Mouse (Mus musculus) midbrain, embryonic 14.5 days (tissue): ENCODE results near the gene Bach2. TPM values are rescaled to one million over a fixed set of nuclear protein-coding genes. Genes with fewer than 3 reads are reported as not detected.

Experiments used
- ATAC-seq: fragments of 200-750 bp; cut with Nextera tagmentation; 2 replicates; pipeline ENCODE4 v1.8.0; 2017; ENCODE audit warnings: moderate number of reproducible peaks, moderate library complexity; ENCODE audit not compliant: low FRiP score, low TSS enrichment
- DNase-seq: peaks from one replicate; pipeline ENCODE4 v3.0.0-alpha.2; 2015
- H3K27ac ChIP-seq: fragments of 300-500 bp; sonication (generic); replicated peaks from 2 replicates; pipeline ENCODE4 v1.5.1; 2014; ENCODE audit warnings: mild to moderate bottlenecking, low read depth, low read length, moderate library complexity
- H3K27me3 ChIP-seq: fragments of 300-500 bp; sonication (generic); 2 replicates; pipeline ENCODE4 v1.6.1; 2014; ENCODE audit warnings: low read length, control low read depth, mixed read lengths; ENCODE audit not compliant: control insufficient read depth, insufficient read depth
- H3K36me3 ChIP-seq: fragments of 300-500 bp; sonication (generic); 2 replicates; pipeline ENCODE4 v1.6.1; 2014; ENCODE audit warnings: low read length, control low read depth; ENCODE audit not compliant: control insufficient read depth, insufficient read depth
- H3K4me1 ChIP-seq: fragments of 300-500 bp; sonication (generic); 2 replicates; pipeline ENCODE4 v1.6.1; 2014; ENCODE audit warnings: mild to moderate bottlenecking, antibody characterized with exemption, low read length, control low read depth; ENCODE audit not compliant: control insufficient read depth, insufficient read depth
- H3K4me2 ChIP-seq: fragments of 300-500 bp; sonication (generic); 2 replicates; pipeline ENCODE4 v1.6.1; 2014; ENCODE audit warnings: mild to moderate bottlenecking, low read length, moderate library complexity
- H3K4me3 ChIP-seq: fragments of 300-500 bp; sonication (generic); replicated peaks from 2 replicates; pipeline ENCODE4 v1.5.1; 2014; ENCODE audit warnings: low read depth, low read length
- H3K9ac ChIP-seq: fragments of 300-500 bp; sonication (generic); replicated peaks from 2 replicates; pipeline ENCODE4 v1.6.1; 2014; ENCODE audit warnings: mild to moderate bottlenecking, low read length, moderate library complexity
- H3K9me3 ChIP-seq: fragments of 300-500 bp; sonication (generic); 2 replicates; pipeline ENCODE4 v1.6.1; 2016; ENCODE audit warnings: low read length, control low read depth, mixed read lengths; ENCODE audit not compliant: control insufficient read depth
- WGBS: fragments of 180-500 bp; shearing (Covaris S2); extraction: QIAGEN DNeasy Blood & Tissue Kit; methylation state at CpG from one replicate; pipeline ENCODE4 v1.1.7; 2014; 5-methylcytosine and 5-hydroxymethylcytosine counted together
- polyA plus RNA-seq: library from polyadenylated mRNA; unstranded; fragments of >200 nt; fragmentation: Nextera tagmentation; extraction: Ambion mirVana; gene quantifications from 2 replicates; pipeline ENCODE4 v1.2.1, GENCODE M21; 2014

Bach2 gene
- polyA plus RNA-seq, 1 experiment from 2014 or later: 27.0 TPM

GRCm38 (mm10) chr4:32386931-32387330, 148.3 kb downstream of the Bach2 start:
- Histone ChIP-seq H3K4me2 (no peak overlapping the region), H3K9ac (no peak overlapping the region), H3K27me3 (no peaks in the 10 kb centered on the region), H3K36me3 (no peaks in the 10 kb centered on the region), H3K4me1 (peaks cover 11% of the 10 kb centered on the region), H3K4me3 (no peak overlapping the region), H3K27ac (no peak overlapping the region), H3K9me3 (no peaks in the 10 kb centered on the region)
- DNase-seq (no peak), ATAC-seq (no peak)
- 90% methylated on average over 8 of the region's 8 CpGs for WGBS

- DNase-seq: no peak
- H3K9ac ChIP-seq: no peak overlapping the region
- H3K27me3 ChIP-seq: no peaks in the 10 kb centered on the region
- no peaks in the 10 kb centered on the region for H3K9me3 ChIP-seq
- H3K4me1 ChIP-seq: peaks cover 9% of the 10 kb centered on the region
- ATAC-seq: no peak
- no peak overlapping the region for H3K4me2 ChIP-seq
- H3K4me3 ChIP-seq: no peak overlapping the region
- no peaks in the 10 kb centered on the region for H3K36me3 ChIP-seq
- H3K27ac ChIP-seq: no peak overlapping the region
- WGBS: 62% methylated on average over 11 of the region's 11 CpGs
These were observed 149.1 kb downstream of the Bach2 start for GRCm38 (mm10) chr4:32387479-32388240.

GRCm38 (mm10) chr4:32388564-32388963, 150.0 kb downstream of the Bach2 start:
- 86% methylated on average over 9 of the region's 9 CpGs for WGBS
- Histone ChIP-seq H3K27me3 (no peaks in the 10 kb centered on the region), H3K27ac (no peak overlapping the region), H3K9me3 (no peaks in the 10 kb centered on the region), H3K4me1 (peaks cover 9% of the 10 kb centered on the region), H3K36me3 (no peaks in the 10 kb centered on the region), H3K9ac (no peak overlapping the region), H3K4me3 (no peak overlapping the region), H3K4me2 (no peak overlapping the region)
- ATAC-seq (no peak), DNase-seq (no peak)

GRCm38 (mm10) chr4:32389107-32389800, 150.7 kb downstream of the Bach2 start:
- WGBS: 42% methylated on average over 14 of the region's 14 CpGs
- Histone ChIP-seq H3K9ac (no peak overlapping the region), H3K4me1 (peaks cover 12% of the 10 kb centered on the region), H3K27me3 (no peaks in the 10 kb centered on the region), H3K9me3 (no peaks in the 10 kb centered on the region), H3K4me2 (no peak overlapping the region), H3K4me3 (no peak overlapping the region), H3K36me3 (no peaks in the 10 kb centered on the region), H3K27ac (no peak overlapping the region)
- ATAC-seq (0 out of 2 replicates have a peak, but pooled peaks have one; percentile 39), DNase-seq (peak; percentile 47)

GRCm38 (mm10) chr4:32391260-32391659, 152.7 kb downstream of the Bach2 start:
- no peaks in the 10 kb centered on the region for H3K27me3 ChIP-seq
- no peaks in the 10 kb centered on the region for H3K36me3 ChIP-seq
- H3K4me3 ChIP-seq: no peak overlapping the region
- no peak overlapping the region for H3K27ac ChIP-seq
- ATAC-seq (no peak), DNase-seq (no peak)
- WGBS: 96% methylated on average over 8 of the region's 8 CpGs
- H3K9me3 ChIP-seq: no peaks in the 10 kb centered on the region
- H3K4me2 ChIP-seq: no peak overlapping the region
- no peak overlapping the region for H3K9ac ChIP-seq
- peaks cover 14% of the 10 kb centered on the region for H3K4me1 ChIP-seq

GRCm38 (mm10) chr4:32393226-32393625, 154.6 kb downstream of the Bach2 start:
- H3K36me3 ChIP-seq: no peaks in the 10 kb centered on the region
- no peak for DNase-seq
- 89% methylated on average over 3 of the region's 3 CpGs for WGBS
- ATAC-seq: no peak
- no peak overlapping the region for H3K27ac ChIP-seq
- H3K9me3 ChIP-seq: no peaks in the 10 kb centered on the region
- H3K4me3 ChIP-seq: no peak overlapping the region
- H3K4me1 ChIP-seq: peaks cover 14% of the 10 kb centered on the region
- no peak overlapping the region for H3K9ac ChIP-seq
- H3K27me3 ChIP-seq: no peaks in the 10 kb centered on the region
- no peak overlapping the region for H3K4me2 ChIP-seq

GRCm38 (mm10) chr4:32393951-32394350, 155.3 kb downstream of the Bach2 start:
- Histone ChIP-seq H3K27ac (no peak overlapping the region), H3K9ac (no peak overlapping the region), H3K4me2 (no peak overlapping the region), H3K9me3 (no peaks in the 10 kb centered on the region), H3K36me3 (no peaks in the 10 kb centered on the region), H3K4me1 (peaks cover 10% of the 10 kb centered on the region), H3K4me3 (no peak overlapping the region), H3K27me3 (no peaks in the 10 kb centered on the region)
- 44% methylated on average over 1 of the region's 1 CpGs for WGBS
- DNase-seq (no peak), ATAC-seq (no peak)

GRCm38 (mm10) chr4:32394850-32395249, 156.2 kb downstream of the Bach2 start:
- WGBS: 91% methylated on average over 2 of the region's 2 CpGs

GRCm38 (mm10) chr4:32401459-32401858, 162.9 kb downstream of the Bach2 start:
- 94% methylated on average over 5 of the region's 5 CpGs for WGBS
- Histone ChIP-seq H3K27me3 (no peaks in the 10 kb centered on the region), H3K36me3 (no peaks in the 10 kb centered on the region), H3K9me3 (no peaks in the 10 kb centered on the region), H3K9ac (no peak overlapping the region), H3K4me3 (no peak overlapping the region), H3K4me1 (peaks cover 12% of the 10 kb centered on the region), H3K27ac (no peak overlapping the region), H3K4me2 (no peak overlapping the region)
- DNase-seq (no peak), ATAC-seq (no peak)

More at GRCm38 (mm10) chr4:32394850-32395249, 156.2 kb downstream of the Bach2 start:
- Histone ChIP-seq H3K27ac (no peak overlapping the region), H3K27me3 (no peaks in the 10 kb centered on the region), H3K4me1 (0 out of 2 replicates have a peak, but pooled peaks cover 5% of the 10 kb centered on the region), H3K36me3 (no peaks in the 10 kb centered on the region), H3K4me3 (no peak overlapping the region), H3K4me2 (no peak overlapping the region), H3K9me3 (no peaks in the 10 kb centered on the region), H3K9ac (no peak overlapping the region)
- no peak for ATAC-seq
- no peak for DNase-seq
